Mouse (Mus musculus): ENCODE measurements around the gene Zic4. TPM values are rescaled to one million over a fixed set of nuclear protein-coding genes. Genes with fewer than 3 reads are reported as not detected.

Zic4 gene
- polyA plus RNA-seq (2015; fragmentation: Nextera tagmentation; extraction: Ambion mirVana) = 24.5 and 28.5 TPM in 2 replicates

GRCm38 (mm10) chr9:91361856-91362601 lies at the start of gene Zic4:
Zic4 (plus strand) TSS chr9:91362413.

GRCm38 (mm10) chr9:91365664-91366063 lies 3.5 kb downstream of the Zic4 start, which contains the start of gene Zic1:
Zic1 (minus strand) TSS chr9:91365810.

Other genes with a start within 250 kb of the Zic4 start
- 11.3 and 13.2 TPM in 2 replicates for gene Zic1, start 3.4 kb downstream of the Zic4 start, polyA plus RNA-seq (2015; fragmentation: Nextera tagmentation; extraction: Ambion mirVana)